Mouse (Mus musculus): Measurements from ENCODE around the gene Dennd1a. TPM values are rescaled to one million over a fixed set of nuclear protein-coding genes. Genes with fewer than 3 reads are reported as not detected.
"Not testable (repeated sequence)": the region's sequence is repeated elsewhere in the genome, so short reads cannot be mapped to it uniquely, and the experiment has no call there.

Gene Dennd1a
- polyA plus RNA-seq, 1 experiment: 7.2 TPM

- no peak for DNase-seq (ENCODE audit: low spot score)
Measured at GRCm38 (mm10) chr2:37972621-37973020, 314.6 kb downstream of the Dennd1a start.

- DNase-seq (ENCODE audit: low spot score): no peak
Measured at GRCm38 (mm10) chr2:37971726-37972125, 315.5 kb downstream of the Dennd1a start.

GRCm38 (mm10) chr2:37969713-37970485, 317.3 kb downstream of the Dennd1a start:
- no peak for DNase-seq (ENCODE audit: low spot score)

- DNase-seq (ENCODE audit: low spot score): no peak
Measured at GRCm38 (mm10) chr2:37964534-37964933, 322.7 kb downstream of the Dennd1a start.

- no peak for DNase-seq (ENCODE audit: low spot score)
Measured at GRCm38 (mm10) chr2:37963362-37963761, 323.8 kb downstream of the Dennd1a start.

- no peak for DNase-seq (ENCODE audit: low spot score)
Measured at GRCm38 (mm10) chr2:37948424-37948823, 338.8 kb downstream of the Dennd1a start.

- no peak for DNase-seq (ENCODE audit: low spot score)
Measured at GRCm38 (mm10) chr2:37945598-37946336, 341.4 kb downstream of the Dennd1a start.

- no peak for DNase-seq (ENCODE audit: low spot score)
Measured at GRCm38 (mm10) chr2:37942906-37943305, 344.3 kb downstream of the Dennd1a start.

- DNase-seq (ENCODE audit: low spot score): no peak
Measured at GRCm38 (mm10) chr2:37941741-37942140, 345.4 kb downstream of the Dennd1a start.

- DNase-seq (ENCODE audit: low spot score): no peak
Measured at GRCm38 (mm10) chr2:37940845-37941361, 346.3 kb downstream of the Dennd1a start.

GRCm38 (mm10) chr2:37939997-37940396, 347.2 kb downstream of the Dennd1a start:
- no peak for DNase-seq (ENCODE audit: low spot score)

- not testable (repeated sequence) for DNase-seq (ENCODE audit: low spot score)
Measured at GRCm38 (mm10) chr2:37936922-37937321, 350.3 kb downstream of the Dennd1a start.

- DNase-seq (ENCODE audit: low spot score): no peak
Measured at GRCm38 (mm10) chr2:37932240-37932639, 354.9 kb downstream of the Dennd1a start.

- DNase-seq (ENCODE audit: low spot score): no peak
Measured at GRCm38 (mm10) chr2:37931018-37931930, 355.9 kb downstream of the Dennd1a start.

- no peak for DNase-seq (ENCODE audit: low spot score)
Measured at GRCm38 (mm10) chr2:37926133-37926503, 361.1 kb downstream of the Dennd1a start.

- no peak for DNase-seq (ENCODE audit: low spot score)
Measured at GRCm38 (mm10) chr2:37925413-37926132, 361.6 kb downstream of the Dennd1a start.

GRCm38 (mm10) chr2:37908721-37909506, 378.3 kb downstream of the Dennd1a start:
- DNase-seq (ENCODE audit: low spot score): no peak

- DNase-seq (ENCODE audit: low spot score): no peak
Measured at GRCm38 (mm10) chr2:37908296-37908695, 378.9 kb downstream of the Dennd1a start.

GRCm38 (mm10) chr2:37906261-37906660, 380.9 kb downstream of the Dennd1a start:
- no peak for DNase-seq (ENCODE audit: low spot score)

GRCm38 (mm10) chr2:37903286-37903685, 383.9 kb downstream of the Dennd1a start:
- no peak for DNase-seq (ENCODE audit: low spot score)

Measured in urinary bladder, adult 2 months (tissue).